Mouse (Mus musculus) B cell, adult 2 months (primary cell): Measurements from ENCODE around the gene Gm7247.
"Not testable (repeated sequence)": the region's sequence is repeated elsewhere in the genome, so short reads cannot be mapped to it uniquely, and the experiment has no call there.

Experiments used
- DNase-seq, 2 experiments: peaks; one replicate each; pipeline ENCODE4 v3.0.0; 2022

Gene Gm7247

GRCm38 (mm10) chr14:51361456-51361855 lies at the start of gene Gm7247:
Gene Gm7247, plus strand, starts transcription at chr14:51361756.
- no peak for DNase-seq

- DNase-seq: no peak
These were observed 37.6 kb upstream of the Gm7247 start for GRCm38 (mm10) chr14:51324001-51324400.

- no peak for DNase-seq
These were observed 15.5 kb upstream of the Gm7247 start for GRCm38 (mm10) chr14:51346027-51346426.

GRCm38 (mm10) chr14:51358111-51358982 lies 3.2 kb upstream of the Gm7247 start:
- DNase-seq: no peak

- no peak for DNase-seq
These were observed 21.2 kb downstream of the Gm7247 start for GRCm38 (mm10) chr14:51382805-51383204.

- DNase-seq: no peak
These were observed 22.8 kb downstream of the Gm7247 start for GRCm38 (mm10) chr14:51384351-51384750.

GRCm38 (mm10) chr14:51385741-51386140 lies 24.2 kb downstream of the Gm7247 start:
- DNase-seq: peak; percentile 3 to 5

GRCm38 (mm10) chr14:51387768-51388167 lies 26.2 kb downstream of the Gm7247 start:
- no peak for DNase-seq

- peak in 1 of 2 experiments; percentile 2 for DNase-seq
These were observed 26.7 kb downstream of the Gm7247 start for GRCm38 (mm10) chr14:51388222-51388621.

GRCm38 (mm10) chr14:51410520-51410919 lies 49.0 kb downstream of the Gm7247 start, which contains the start of gene Vmn2r88:
Gene Vmn2r88, plus strand, starts transcription at chr14:51410820.
- DNase-seq: no peak

GRCm38 (mm10) chr14:51423885-51424284 lies 62.3 kb downstream of the Gm7247 start:
- no peak for DNase-seq

- DNase-seq: not testable (repeated sequence)
These were observed 68.6 kb downstream of the Gm7247 start for GRCm38 (mm10) chr14:51430138-51430537.

- DNase-seq: no peak
These were observed 73.0 kb downstream of the Gm7247 start for GRCm38 (mm10) chr14:51434546-51434945.

- no peak for DNase-seq
These were observed 73.5 kb downstream of the Gm7247 start for GRCm38 (mm10) chr14:51435020-51435419.

GRCm38 (mm10) chr14:51438955-51439354 lies 77.4 kb downstream of the Gm7247 start:
- no peak for DNase-seq

- not testable (repeated sequence) for DNase-seq
These were observed 90.0 kb downstream of the Gm7247 start, which contains the start of gene Vmn2r89 for GRCm38 (mm10) chr14:51451557-51451956. Gene Vmn2r89, plus strand, starts transcription at chr14:51451857.

- DNase-seq: not testable (repeated sequence)
These were observed 118.7 kb downstream of the Gm7247 start for GRCm38 (mm10) chr14:51480278-51480677.

GRCm38 (mm10) chr14:51481332-51482015 lies 119.9 kb downstream of the Gm7247 start:
- not testable (repeated sequence) for DNase-seq

- DNase-seq: no peak
These were observed 120.6 kb downstream of the Gm7247 start for GRCm38 (mm10) chr14:51482051-51482715.

- peak; percentile 19 to 35 for DNase-seq
These were observed 121.4 kb downstream of the Gm7247 start for GRCm38 (mm10) chr14:51482971-51483381.

GRCm38 (mm10) chr14:51483671-51484070 lies 122.1 kb downstream of the Gm7247 start:
- no peak for DNase-seq

- no peak for DNase-seq
These were observed 124.6 kb downstream of the Gm7247 start for GRCm38 (mm10) chr14:51486111-51486510.

- no peak for DNase-seq
These were observed 134.2 kb downstream of the Gm7247 start for GRCm38 (mm10) chr14:51495781-51496180.
